Mouse (Mus musculus): ENCODE data around the gene Gm20388. TPM values are rescaled to one million over a fixed set of nuclear protein-coding genes. Genes with fewer than 3 reads are reported as not detected.

Gene Gm20388
- polyA plus RNA-seq, 1 experiment from 2014 or later: not detected

GRCm38 (mm10) chr8:123104046-123104767 lies 3193.6 kb downstream of the Gm20388 start:
- H3K9ac ChIP-seq (ENCODE audit: low read length): peak overlapping the region; percentile 97
- H3K4me2 ChIP-seq (ENCODE audit: low read depth, low read length): peak overlapping the region; percentile 78; the same call in 1 of the 2 replicates

GRCm38 (mm10) chr8:123105553-123106326 lies 3195.1 kb downstream of the Gm20388 start:
- no peak overlapping the region for H3K9ac ChIP-seq (ENCODE audit: low read length)
- no peaks in the 10 kb centered on the region for H3K27me3 ChIP-seq (ENCODE audit: control insufficient read depth, insufficient read depth, low read depth, low read length)
- no peak overlapping the region for H3K4me3 ChIP-seq (ENCODE audit: low read length)
- 65% methylated on average over 5 of the region's 5 CpGs for WGBS
- H3K9me3 ChIP-seq (ENCODE audit: control insufficient read depth, low read length): no peaks in the 10 kb centered on the region
- no peak overlapping the region for H3K4me2 ChIP-seq (ENCODE audit: low read depth, low read length)
- H3K36me3 ChIP-seq (ENCODE audit: control insufficient read depth, insufficient read depth, low read length): peaks cover 25% of the 10 kb centered on the region
- no peak overlapping the region for H3K27ac ChIP-seq (ENCODE audit: low read length)
- H3K4me1 ChIP-seq (replicated peaks; ENCODE audit: control insufficient read depth, insufficient read depth, low read length): peaks cover 10% of the 10 kb centered on the region
- no peak for ATAC-seq (ENCODE audit: low read depth)

More at GRCm38 (mm10) chr8:123104046-123104767, 3193.6 kb downstream of the Gm20388 start:
- H3K9me3 ChIP-seq (ENCODE audit: control insufficient read depth, low read length): no peaks in the 10 kb centered on the region
- no peaks in the 10 kb centered on the region for H3K27me3 ChIP-seq (ENCODE audit: control insufficient read depth, insufficient read depth, low read depth, low read length)
- no peak for ATAC-seq (ENCODE audit: low read depth)
- peaks cover 10% of the 10 kb centered on the region for H3K4me1 ChIP-seq (replicated peaks; ENCODE audit: control insufficient read depth, insufficient read depth, low read length)
- 78% methylated on average over 6 of the region's 6 CpGs for WGBS
- H3K36me3 ChIP-seq (ENCODE audit: control insufficient read depth, insufficient read depth, low read length): peaks cover 25% of the 10 kb centered on the region
- H3K4me3 ChIP-seq (ENCODE audit: low read length): peak overlapping the region; percentile 81
- no peak overlapping the region for H3K27ac ChIP-seq (ENCODE audit: low read length)

- Histone ChIP-seq H3K4me3 (ENCODE audit: low read length) (no peak overlapping the region), H3K9ac (ENCODE audit: low read length) (no peak overlapping the region), H3K27me3 (ENCODE audit: control insufficient read depth, insufficient read depth, low read depth, low read length) (no peaks in the 10 kb centered on the region), H3K9me3 (ENCODE audit: control insufficient read depth, low read length) (no peaks in the 10 kb centered on the region), H3K27ac (ENCODE audit: low read length) (no peak overlapping the region), H3K36me3 (ENCODE audit: control insufficient read depth, insufficient read depth, low read length) (peaks cover 25% of the 10 kb centered on the region), H3K4me1 (replicated peaks; ENCODE audit: control insufficient read depth, insufficient read depth, low read length) (peaks cover 9% of the 10 kb centered on the region), H3K4me2 (ENCODE audit: low read depth, low read length) (no peak overlapping the region)
- ATAC-seq (ENCODE audit: low read depth): no peak
- WGBS: 44% methylated on average over 2 of the region's 2 CpGs
Measured at GRCm38 (mm10) chr8:123106531-123106930, 3195.9 kb downstream of the Gm20388 start.

- Histone ChIP-seq H3K27ac (ENCODE audit: low read length) (no peak overlapping the region), H3K4me2 (ENCODE audit: low read depth, low read length) (no peak overlapping the region), H3K36me3 (ENCODE audit: control insufficient read depth, insufficient read depth, low read length) (peaks cover 25% of the 10 kb centered on the region), H3K4me1 (replicated peaks; ENCODE audit: control insufficient read depth, insufficient read depth, low read length) (peaks cover 7% of the 10 kb centered on the region), H3K27me3 (ENCODE audit: control insufficient read depth, insufficient read depth, low read depth, low read length) (no peaks in the 10 kb centered on the region), H3K9ac (ENCODE audit: low read length) (no peak overlapping the region), H3K9me3 (ENCODE audit: control insufficient read depth, low read length) (no peaks in the 10 kb centered on the region), H3K4me3 (ENCODE audit: low read length) (no peak overlapping the region)
- WGBS: 59% methylated on average over 1 of the region's 1 CpGs
- no peak for ATAC-seq (ENCODE audit: low read depth)
Measured at GRCm38 (mm10) chr8:123108010-123108409, 3197.4 kb downstream of the Gm20388 start.

GRCm38 (mm10) chr8:123108953-123109352 lies 3198.3 kb downstream of the Gm20388 start:
- Histone ChIP-seq H3K4me3 (ENCODE audit: low read length) (no peak overlapping the region), H3K9me3 (ENCODE audit: control insufficient read depth, low read length) (no peaks in the 10 kb centered on the region), H3K9ac (ENCODE audit: low read length) (no peak overlapping the region), H3K4me1 (replicated peaks; ENCODE audit: control insufficient read depth, insufficient read depth, low read length) (peaks cover 5% of the 10 kb centered on the region; the same call in 1 of the 2 replicates), H3K36me3 (ENCODE audit: control insufficient read depth, insufficient read depth, low read length) (peaks cover 18% of the 10 kb centered on the region), H3K27ac (ENCODE audit: low read length) (no peak overlapping the region), H3K4me2 (ENCODE audit: low read depth, low read length) (no peak overlapping the region), H3K27me3 (ENCODE audit: control insufficient read depth, insufficient read depth, low read depth, low read length) (no peaks in the 10 kb centered on the region)
- WGBS: 77% methylated on average over 5 of the region's 5 CpGs
- no peak for ATAC-seq (ENCODE audit: low read depth)

- WGBS: 11% methylated on average over 4 of the region's 4 CpGs
Measured at GRCm38 (mm10) chr8:123110649-123111048, 3200.0 kb downstream of the Gm20388 start.

GRCm38 (mm10) chr8:123112892-123113291 lies 3202.3 kb downstream of the Gm20388 start:
- H3K4me2 ChIP-seq (ENCODE audit: low read depth, low read length): no peak overlapping the region
- 60% methylated on average over 9 of the region's 9 CpGs for WGBS
- ATAC-seq (ENCODE audit: low read depth): no peak
- no peaks in the 10 kb centered on the region for H3K36me3 ChIP-seq (ENCODE audit: control insufficient read depth, insufficient read depth, low read length)
- H3K9ac ChIP-seq (ENCODE audit: low read length): no peak overlapping the region
- H3K4me3 ChIP-seq (ENCODE audit: low read length): no peak overlapping the region
- no peak overlapping the region for H3K27ac ChIP-seq (ENCODE audit: low read length)
- peaks cover 27% of the 10 kb centered on the region for H3K4me1 ChIP-seq (replicated peaks; ENCODE audit: control insufficient read depth, insufficient read depth, low read length)
- no peaks in the 10 kb centered on the region for H3K9me3 ChIP-seq (ENCODE audit: control insufficient read depth, low read length)
- peaks cover 24% of the 10 kb centered on the region for H3K27me3 ChIP-seq (ENCODE audit: control insufficient read depth, insufficient read depth, low read depth, low read length)

More at GRCm38 (mm10) chr8:123110649-123111048, 3200.0 kb downstream of the Gm20388 start:
- Histone ChIP-seq H3K9me3 (ENCODE audit: control insufficient read depth, low read length) (no peaks in the 10 kb centered on the region), H3K4me2 (ENCODE audit: low read depth, low read length) (no peak overlapping the region), H3K9ac (ENCODE audit: low read length) (no peak overlapping the region), H3K4me1 (replicated peaks; ENCODE audit: control insufficient read depth, insufficient read depth, low read length) (peaks cover 11% of the 10 kb centered on the region; the same call in 1 of the 2 replicates), H3K4me3 (ENCODE audit: low read length) (no peak overlapping the region), H3K27me3 (ENCODE audit: control insufficient read depth, insufficient read depth, low read depth, low read length) (peaks cover 1% of the 10 kb centered on the region), H3K36me3 (ENCODE audit: control insufficient read depth, insufficient read depth, low read length) (peaks cover 1% of the 10 kb centered on the region; the same call in 1 of the 2 replicates), H3K27ac (ENCODE audit: low read length) (no peak overlapping the region)
- peak; percentile 61; the same call in 1 of the 2 replicates for ATAC-seq (ENCODE audit: low read depth)

- Histone ChIP-seq H3K9me3 (ENCODE audit: control insufficient read depth, low read length) (no peaks in the 10 kb centered on the region), H3K4me3 (ENCODE audit: low read length) (no peak overlapping the region), H3K9ac (ENCODE audit: low read length) (no peak overlapping the region), H3K27ac (ENCODE audit: low read length) (no peak overlapping the region), H3K4me1 (replicated peaks; ENCODE audit: control insufficient read depth, insufficient read depth, low read length) (peaks cover 30% of the 10 kb centered on the region), H3K36me3 (ENCODE audit: control insufficient read depth, insufficient read depth, low read length) (no peaks in the 10 kb centered on the region), H3K4me2 (ENCODE audit: low read depth, low read length) (no peak overlapping the region), H3K27me3 (ENCODE audit: control insufficient read depth, insufficient read depth, low read depth, low read length) (peaks cover 34% of the 10 kb centered on the region)
- ATAC-seq (ENCODE audit: low read depth): 0 out of 2 replicates have a peak, but pooled peaks have one; percentile 15
- WGBS: 31% methylated on average over 2 of the region's 2 CpGs
Measured at GRCm38 (mm10) chr8:123113908-123114469, 3203.3 kb downstream of the Gm20388 start.

- H3K27me3 ChIP-seq (ENCODE audit: control insufficient read depth, insufficient read depth, low read depth, low read length): peaks cover 40% of the 10 kb centered on the region
- no peak overlapping the region for H3K27ac ChIP-seq (ENCODE audit: low read length)
- H3K4me3 ChIP-seq (ENCODE audit: low read length): no peak overlapping the region
- no peak overlapping the region for H3K9ac ChIP-seq (ENCODE audit: low read length)
- H3K4me1 ChIP-seq (replicated peaks; ENCODE audit: control insufficient read depth, insufficient read depth, low read length): peaks cover 30% of the 10 kb centered on the region
- H3K9me3 ChIP-seq (ENCODE audit: control insufficient read depth, low read length): no peaks in the 10 kb centered on the region
- H3K4me2 ChIP-seq (ENCODE audit: low read depth, low read length): no peak overlapping the region
- no peak for ATAC-seq (ENCODE audit: low read depth)
- 11% methylated on average over 3 of the region's 3 CpGs for WGBS
- H3K36me3 ChIP-seq (ENCODE audit: control insufficient read depth, insufficient read depth, low read length): no peaks in the 10 kb centered on the region
Measured at GRCm38 (mm10) chr8:123114644-123115043, 3204.0 kb downstream of the Gm20388 start.
